Mouse (Mus musculus) forebrain, postnatal 0 days (tissue): ENCODE measurements around the gene Mllt3. TPM values are rescaled to one million over a fixed set of nuclear protein-coding genes. Genes with fewer than 3 reads are reported as not detected.
A peak's percentile ranks its signal among the peaks of the same experiment; 100 is the strongest.

Experiments
- ATAC-seq: fragments of 200-750 bp; cut with Nextera tagmentation; 2 replicates; pipeline ENCODE4 v1.8.0; 2017; ENCODE audit warnings: mild to moderate bottlenecking, moderate library complexity
- DNase-seq: peaks from one replicate; pipeline ENCODE4 v3.0.0-alpha.2; 2015
- H3K27ac ChIP-seq: fragments of 300-500 bp; sonication (generic); 2 replicates; pipeline ENCODE4 v1.5.1; 2014; ENCODE audit warnings: low read depth, mild to moderate bottlenecking, antibody characterized with exemption, low read length, moderate library complexity, mixed read lengths
- H3K27me3 ChIP-seq: fragments of 300-500 bp; sonication (generic); 2 replicates; pipeline ENCODE4 v1.6.1; 2014; ENCODE audit warnings: mild to moderate bottlenecking, low read length, mixed read lengths; ENCODE audit not compliant: insufficient read depth
- H3K36me3 ChIP-seq: fragments of 300-500 bp; sonication (generic); 2 replicates; pipeline ENCODE4 v1.6.1; 2014; ENCODE audit warnings: mild to moderate bottlenecking, moderate library complexity; ENCODE audit not compliant: insufficient read depth
- H3K4me1 ChIP-seq: fragments of 300-500 bp; sonication (generic); 2 replicates; pipeline ENCODE4 v1.6.1; 2014; ENCODE audit warnings: antibody characterized with exemption; ENCODE audit not compliant: insufficient read depth
- H3K4me2 ChIP-seq: fragments of 300-500 bp; sonication (generic); 2 replicates; pipeline ENCODE4 v1.6.1; 2014; ENCODE audit warnings: low read depth, mild to moderate bottlenecking, moderate library complexity
- H3K4me3 ChIP-seq: fragments of 300-500 bp; sonication (generic); 2 replicates; pipeline ENCODE4 v1.5.1; 2014; ENCODE audit warnings: low read depth, low read length, mixed read lengths
- H3K9ac ChIP-seq: fragments of 300-500 bp; sonication (generic); 2 replicates; pipeline ENCODE4 v1.6.1; 2014; ENCODE audit warnings: mild to moderate bottlenecking
- H3K9me3 ChIP-seq: fragments of 300-500 bp; sonication (generic); 2 replicates; pipeline ENCODE4 v1.6.1; 2016; ENCODE audit warnings: low read length
- CTCF ChIP-seq: sonication (generic); IDR thresholded peaks from 2 replicates; pipeline ENCODE4 v1.5.1; 2016; ENCODE audit warnings: antibody characterized with exemption, control low read depth, low read depth
- WGBS: fragments of 180-500 bp; shearing (Covaris S2); extraction: QIAGEN DNeasy Blood & Tissue Kit; methylation state at CpG from one replicate; pipeline ENCODE4 v1.1.7; 2014; 5-methylcytosine and 5-hydroxymethylcytosine counted together
- polyA plus RNA-seq: library from polyadenylated mRNA; unstranded; fragments of >200 nt; fragmentation: Nextera tagmentation; extraction: Ambion mirVana; gene quantifications from 2 replicates; pipeline ENCODE4 v1.2.1, GENCODE M21; 2015
- total RNA-seq: library from RNA; depleted of rRNA; stranded (reverse); fragments of >200 nt; gene quantifications from 2 replicates; pipeline ENCODE4 v1.2.3, GENCODE M21; 2014

The Mllt3 gene
- total and polyA plus RNA-seq, 2 experiments from 2014 or later: 41.0 to 75.2 TPM

- 19% methylated on average over 2 of the region's 2 CpGs for WGBS
- Histone ChIP-seq H3K27ac (no peak overlapping the region), H3K4me1 (0 out of 2 replicates have a peak, but pooled peaks cover 8% of the 10 kb centered on the region), H3K27me3 (no peaks in the 10 kb centered on the region), H3K36me3 (no peaks in the 10 kb centered on the region), H3K4me2 (no peak overlapping the region), H3K9ac (no peak overlapping the region), H3K9me3 (no peaks in the 10 kb centered on the region), H3K4me3 (no peak overlapping the region)
- no peak for TF ChIP-seq CTCF
- no peak for DNase-seq
- 0 out of 2 replicates have a peak, but pooled peaks have one; percentile 25 for ATAC-seq
Measured at GRCm38 (mm10) chr4:87834310-87834709, 198.9 kb downstream of the Mllt3 start.

GRCm38 (mm10) chr4:87830794-87831306 is 202.3 kb downstream of the Mllt3 start:
- H3K27ac ChIP-seq: no peak overlapping the region
- ATAC-seq (no peak), DNase-seq (no peak)
- H3K9ac ChIP-seq: no peak overlapping the region
- WGBS: 88% methylated on average over 6 of the region's 6 CpGs
- no peak for TF ChIP-seq CTCF
- H3K4me3 ChIP-seq: no peak overlapping the region
- H3K36me3 ChIP-seq: no peaks in the 10 kb centered on the region
- no peaks in the 10 kb centered on the region for H3K27me3 ChIP-seq
- 0 out of 2 replicates have a peak, but pooled peaks cover 8% of the 10 kb centered on the region for H3K4me1 ChIP-seq
- H3K9me3 ChIP-seq: no peaks in the 10 kb centered on the region
- no peak overlapping the region for H3K4me2 ChIP-seq

- ATAC-seq (no peak), DNase-seq (no peak)
- Histone ChIP-seq H3K36me3 (no peaks in the 10 kb centered on the region), H3K9ac (no peak overlapping the region), H3K27ac (no peak overlapping the region), H3K9me3 (no peaks in the 10 kb centered on the region), H3K27me3 (no peaks in the 10 kb centered on the region), H3K4me1 (0 out of 2 replicates have a peak, but pooled peaks cover 8% of the 10 kb centered on the region), H3K4me3 (no peak overlapping the region), H3K4me2 (no peak overlapping the region)
- no peak for TF ChIP-seq CTCF
- WGBS: 88% methylated on average over 5 of the region's 5 CpGs
Measured at GRCm38 (mm10) chr4:87829426-87830063, 203.6 kb downstream of the Mllt3 start.

GRCm38 (mm10) chr4:87826336-87826735 is 206.8 kb downstream of the Mllt3 start:
- no peak for TF ChIP-seq CTCF
- H3K27me3 ChIP-seq: no peaks in the 10 kb centered on the region
- no peak overlapping the region for H3K27ac ChIP-seq
- H3K36me3 ChIP-seq: no peaks in the 10 kb centered on the region
- H3K9ac ChIP-seq: no peak overlapping the region
- no peak overlapping the region for H3K4me2 ChIP-seq
- no peak overlapping the region for H3K4me3 ChIP-seq
- H3K4me1 ChIP-seq: 0 out of 2 replicates have a peak, but pooled peaks cover 5% of the 10 kb centered on the region
- WGBS: 85% methylated on average over 5 of the region's 5 CpGs
- no peaks in the 10 kb centered on the region for H3K9me3 ChIP-seq
- no peak for DNase-seq
- no peak for ATAC-seq

GRCm38 (mm10) chr4:87823623-87824022 is 209.5 kb downstream of the Mllt3 start:
- H3K27ac ChIP-seq: no peak overlapping the region
- no peak for TF ChIP-seq CTCF
- no peaks in the 10 kb centered on the region for H3K36me3 ChIP-seq
- DNase-seq (no peak), ATAC-seq (no peak)
- no peak overlapping the region for H3K4me2 ChIP-seq
- H3K27me3 ChIP-seq: no peaks in the 10 kb centered on the region
- H3K4me1 ChIP-seq: peaks cover 5% of the 10 kb centered on the region
- no peaks in the 10 kb centered on the region for H3K9me3 ChIP-seq
- H3K9ac ChIP-seq: no peak overlapping the region
- 73% methylated on average over 3 of the region's 3 CpGs for whole genome bisulfite sequencing
- H3K4me3 ChIP-seq: no peak overlapping the region

GRCm38 (mm10) chr4:87823191-87823590 is 210.0 kb downstream of the Mllt3 start:
- Histone ChIP-seq H3K27ac (no peak overlapping the region), H3K9ac (no peak overlapping the region), H3K9me3 (no peaks in the 10 kb centered on the region), H3K27me3 (no peaks in the 10 kb centered on the region), H3K36me3 (no peaks in the 10 kb centered on the region), H3K4me3 (no peak overlapping the region), H3K4me1 (peaks cover 5% of the 10 kb centered on the region), H3K4me2 (no peak overlapping the region)
- TF ChIP-seq CTCF: no peak
- WGBS: 52% methylated on average over 6 of the region's 6 CpGs
- no peak for DNase-seq
- ATAC-seq: no peak

- Histone ChIP-seq H3K4me1 (peaks cover 5% of the 10 kb centered on the region), H3K27ac (no peak overlapping the region), H3K9ac (no peak overlapping the region), H3K9me3 (no peaks in the 10 kb centered on the region), H3K4me2 (no peak overlapping the region), H3K27me3 (no peaks in the 10 kb centered on the region), H3K36me3 (no peaks in the 10 kb centered on the region), H3K4me3 (no peak overlapping the region)
- DNase-seq: no peak
- TF ChIP-seq CTCF: no peak
- 85% methylated on average over 3 of the region's 3 CpGs for WGBS
- ATAC-seq: no peak
Measured at GRCm38 (mm10) chr4:87820911-87821310, 212.3 kb downstream of the Mllt3 start.
